Mouse (Mus musculus) erythroblast, embryonic 14.5 days (primary cell): Measurements from ENCODE around the gene Cdc42ep4. TPM values are rescaled to one million over a fixed set of nuclear protein-coding genes. Genes with fewer than 3 reads are reported as not detected.

ENCODE experiments used
- H3K27me3 ChIP-seq: 2 replicates; pipeline ENCODE4 v1.6.1; 2012; ENCODE audit warnings: inconsistent platforms; ENCODE audit not compliant: control insufficient read depth
- H3K36me3 ChIP-seq: 2 replicates; pipeline ENCODE4 v1.6.1; 2012; ENCODE audit warnings: mild to moderate bottlenecking, inconsistent platforms; ENCODE audit not compliant: control insufficient read depth
- H3K4me1 ChIP-seq: 2 replicates; pipeline ENCODE4 v1.6.1; 2012; ENCODE audit warnings: inconsistent platforms; ENCODE audit not compliant: control insufficient read depth
- H3K4me3 ChIP-seq: replicated peaks from 2 replicates; pipeline ENCODE3; 2012; ENCODE audit warnings: moderate library complexity, mild to moderate bottlenecking, inconsistent platforms
- H3K9me3 ChIP-seq: 2 replicates; pipeline ENCODE4 v1.6.1; 2012; ENCODE audit warnings: low read length, inconsistent platforms, mixed read lengths; ENCODE audit not compliant: control insufficient read depth
- GATA1 ChIP-seq: IDR thresholded peaks from 2 replicates; pipeline ENCODE4 v1.6.1; 2012; ENCODE audit warnings: low read length, inconsistent platforms, mixed read lengths
- TAL1 ChIP-seq: IDR thresholded peaks from 3 replicates; pipeline ENCODE4 v1.6.1; 2012; ENCODE audit warnings: low read length, inconsistent platforms, mixed read lengths
- polyA plus RNA-seq: library from polyadenylated mRNA; stranded (reverse); fragments of >175 nt; gene quantifications from 2 replicates; pipeline ENCODE4 v1.2.3, GENCODE M21; 2012

Gene Cdc42ep4
- polyA plus RNA-seq, 1 experiment: 7.3 TPM

GRCm38 (mm10) chr11:113745961-113746360 lies 5.7 kb downstream of the Cdc42ep4 start:
- peaks cover 11% of the 10 kb centered on the region for H3K9me3 ChIP-seq
- H3K4me1 ChIP-seq: peaks cover 61% of the 10 kb centered on the region
- TF ChIP-seq TAL1 (no peak), GATA1 (no peak)
- peaks cover 77% of the 10 kb centered on the region for H3K36me3 ChIP-seq
- H3K27me3 ChIP-seq: no peaks in the 10 kb centered on the region
- H3K4me3 ChIP-seq: no peak overlapping the region

GRCm38 (mm10) chr11:113742998-113743397 lies 8.7 kb downstream of the Cdc42ep4 start:
- Histone ChIP-seq H3K9me3 (peaks cover 11% of the 10 kb centered on the region), H3K36me3 (peaks cover 95% of the 10 kb centered on the region), H3K27me3 (no peaks in the 10 kb centered on the region), H3K4me1 (peaks cover 57% of the 10 kb centered on the region), H3K4me3 (no peak overlapping the region)
- TF ChIP-seq GATA1: no peak
- no peak for TF ChIP-seq TAL1

GRCm38 (mm10) chr11:113740100-113740499 lies 11.6 kb downstream of the Cdc42ep4 start:
- H3K36me3 ChIP-seq: peaks cover 97% of the 10 kb centered on the region
- TF ChIP-seq GATA1 (no peak), TAL1 (no peak)
- no peak overlapping the region for H3K4me3 ChIP-seq
- H3K4me1 ChIP-seq: peaks cover 58% of the 10 kb centered on the region
- peaks cover 11% of the 10 kb centered on the region for H3K9me3 ChIP-seq
- no peaks in the 10 kb centered on the region for H3K27me3 ChIP-seq

- TF ChIP-seq TAL1 (no peak), GATA1 (no peak)
- Histone ChIP-seq H3K9me3 (peaks cover 11% of the 10 kb centered on the region), H3K36me3 (peaks cover 98% of the 10 kb centered on the region), H3K4me1 (peaks cover 62% of the 10 kb centered on the region), H3K4me3 (no peak overlapping the region), H3K27me3 (no peaks in the 10 kb centered on the region)
These were observed 12.5 kb downstream of the Cdc42ep4 start for GRCm38 (mm10) chr11:113739213-113739612.

GRCm38 (mm10) chr11:113737912-113738311 lies 13.8 kb downstream of the Cdc42ep4 start:
- TF ChIP-seq TAL1: no peak
- no peak for TF ChIP-seq GATA1
- peaks cover 2% of the 10 kb centered on the region for H3K9me3 ChIP-seq
- no peak overlapping the region for H3K4me3 ChIP-seq
- peaks cover 98% of the 10 kb centered on the region for H3K36me3 ChIP-seq
- no peaks in the 10 kb centered on the region for H3K27me3 ChIP-seq
- H3K4me1 ChIP-seq: peaks cover 73% of the 10 kb centered on the region

- Histone ChIP-seq H3K27me3 (no peaks in the 10 kb centered on the region), H3K4me1 (peaks cover 73% of the 10 kb centered on the region), H3K36me3 (peaks cover 95% of the 10 kb centered on the region), H3K9me3 (no peaks in the 10 kb centered on the region), H3K4me3 (no peak overlapping the region)
- TF ChIP-seq TAL1 (no peak), GATA1 (no peak)
These were observed 14.2 kb downstream of the Cdc42ep4 start for GRCm38 (mm10) chr11:113737553-113737854.

GRCm38 (mm10) chr11:113736848-113737552 lies 14.7 kb downstream of the Cdc42ep4 start:
- TF ChIP-seq TAL1 (0 out of 3 replicates have a peak, but pooled peaks have one; percentile 28), GATA1 (no peak)

GRCm38 (mm10) chr11:113735151-113735550 lies 16.5 kb downstream of the Cdc42ep4 start:
- H3K4me3 ChIP-seq: no peak overlapping the region
- no peak for TF ChIP-seq GATA1
- TF ChIP-seq TAL1: no peak
- no peaks in the 10 kb centered on the region for H3K27me3 ChIP-seq
- peaks cover 70% of the 10 kb centered on the region for H3K4me1 ChIP-seq
- no peaks in the 10 kb centered on the region for H3K9me3 ChIP-seq
- peaks cover 94% of the 10 kb centered on the region for H3K36me3 ChIP-seq

More at GRCm38 (mm10) chr11:113736848-113737552, 14.7 kb downstream of the Cdc42ep4 start:
- H3K4me3 ChIP-seq: no peak overlapping the region
- H3K9me3 ChIP-seq: no peaks in the 10 kb centered on the region
- peaks cover 95% of the 10 kb centered on the region for H3K36me3 ChIP-seq
- no peaks in the 10 kb centered on the region for H3K27me3 ChIP-seq
- H3K4me1 ChIP-seq: peaks cover 71% of the 10 kb centered on the region

GRCm38 (mm10) chr11:113733631-113734364 lies 17.9 kb downstream of the Cdc42ep4 start:
- H3K4me1 ChIP-seq: peaks cover 57% of the 10 kb centered on the region
- no peak overlapping the region for H3K4me3 ChIP-seq
- no peaks in the 10 kb centered on the region for H3K27me3 ChIP-seq
- TF ChIP-seq GATA1 (no peak), TAL1 (no peak)
- H3K36me3 ChIP-seq: peaks cover 94% of the 10 kb centered on the region
- H3K9me3 ChIP-seq: no peaks in the 10 kb centered on the region
